Mouse (Mus musculus) midbrain, postnatal 0 days (tissue): ENCODE measurements at regions not wholly inside any gene's neighbourhood (a gene's known extent, or its start where the extent isn't known, plus 50 kb on each side); places are given as distances from the start of the nearest gene placed in this dataset.

ENCODE experiments used
- ATAC-seq: fragments of 200-750 bp; cut with Nextera tagmentation; 2 replicates; pipeline ENCODE4 v1.8.0; 2017; ENCODE audit warnings: moderate number of reproducible peaks, mild to moderate bottlenecking, moderate TSS enrichment, moderate library complexity; ENCODE audit not compliant: low FRiP score
- DNase-seq: peaks from one replicate; pipeline ENCODE4 v3.0.0-alpha.2; 2015; ENCODE audit warnings: low spot score
- H3K27ac ChIP-seq: fragments of 300-500 bp; sonication (generic); 2 replicates; pipeline ENCODE4 v1.5.1; 2014; ENCODE audit warnings: low read depth, mild to moderate bottlenecking, low read length, mixed read lengths
- H3K27me3 ChIP-seq: fragments of 300-500 bp; sonication (generic); 2 replicates; pipeline ENCODE4 v1.6.1; 2014; ENCODE audit warnings: low read length, control low read depth, mixed read lengths; ENCODE audit not compliant: insufficient read depth
- H3K36me3 ChIP-seq: fragments of 300-500 bp; sonication (generic); 2 replicates; pipeline ENCODE4 v1.6.1; 2014; ENCODE audit warnings: low read length, control low read depth, mixed read lengths; ENCODE audit not compliant: insufficient read depth
- H3K4me1 ChIP-seq: fragments of 300-500 bp; sonication (generic); 2 replicates; pipeline ENCODE4 v1.6.1; 2014; ENCODE audit warnings: mild to moderate bottlenecking, control low read depth, antibody characterized with exemption, low read length, mixed read lengths; ENCODE audit not compliant: insufficient read depth
- H3K4me2 ChIP-seq: fragments of 300-500 bp; sonication (generic); 2 replicates; pipeline ENCODE4 v1.6.1; 2014; ENCODE audit warnings: low read depth, mild to moderate bottlenecking, low read length, mixed read lengths; ENCODE audit not compliant: poor library complexity, severe bottlenecking
- H3K4me3 ChIP-seq: fragments of 300-500 bp; sonication (generic); 2 replicates; pipeline ENCODE4 v1.5.1; 2014; ENCODE audit warnings: low read depth, mild to moderate bottlenecking, low read length, moderate library complexity
- H3K9ac ChIP-seq: fragments of 300-500 bp; sonication (generic); replicated peaks from 2 replicates; pipeline ENCODE4 v1.6.1; 2014; ENCODE audit warnings: mild to moderate bottlenecking, low read length, moderate library complexity, mixed read lengths; ENCODE audit not compliant: poor library complexity, severe bottlenecking
- H3K9me3 ChIP-seq: fragments of 300-500 bp; sonication (generic); 2 replicates; pipeline ENCODE4 v1.6.1; 2016; ENCODE audit warnings: low read length, control low read depth
- CTCF ChIP-seq: IDR thresholded peaks from 2 replicates; pipeline ENCODE4 v1.5.1; 2016; ENCODE audit warnings: antibody characterized with exemption, mild to moderate bottlenecking
- WGBS: fragments of 180-500 bp; shearing (Covaris S2); extraction: QIAGEN DNeasy Blood & Tissue Kit; methylation state at CpG from one replicate; pipeline ENCODE4 v1.1.7; 2014; 5-methylcytosine and 5-hydroxymethylcytosine counted together

GRCm38 (mm10) chr17:79798361-79798760, 83.5 kb upstream of the Cyp1b1 start:
- Histone ChIP-seq H3K9ac (no peak overlapping the region), H3K9me3 (no peaks in the 10 kb centered on the region), H3K27ac (no peak overlapping the region), H3K4me2 (no peak overlapping the region), H3K4me1 (no peaks in the 10 kb centered on the region), H3K27me3 (no peaks in the 10 kb centered on the region), H3K36me3 (no peaks in the 10 kb centered on the region), H3K4me3 (no peak overlapping the region)
- ATAC-seq = no peak
- no peak for DNase-seq
- TF ChIP-seq CTCF = no peak
- WGBS = 90% methylated on average over 6 of the region's 6 CpGs

- Histone ChIP-seq H3K27me3 (no peaks in the 10 kb centered on the region), H3K4me3 (no peak overlapping the region), H3K27ac (no peak overlapping the region), H3K36me3 (no peaks in the 10 kb centered on the region), H3K4me2 (no peak overlapping the region), H3K4me1 (no peaks in the 10 kb centered on the region), H3K9ac (no peak overlapping the region), H3K9me3 (no peaks in the 10 kb centered on the region)
- ATAC-seq = no peak
- no peak for TF ChIP-seq CTCF
- 65% methylated on average over 7 of the region's 7 CpGs for WGBS
- DNase-seq = no peak
Measured at GRCm38 (mm10) chr17:79790166-79790565, 75.3 kb upstream of the Cyp1b1 start.

- no peaks in the 10 kb centered on the region for H3K9me3 ChIP-seq
- WGBS = 82% methylated on average over 2 of the region's 2 CpGs
- no peak for DNase-seq
Measured at GRCm38 (mm10) chr17:79787201-79787600, 72.3 kb upstream of the Cyp1b1 start.

GRCm38 (mm10) chr17:79786691-79787090, 71.8 kb upstream of the Cyp1b1 start:
- Histone ChIP-seq H3K9ac (no peak overlapping the region), H3K27ac (no peak overlapping the region), H3K4me3 (no peak overlapping the region), H3K4me2 (no peak overlapping the region), H3K27me3 (no peaks in the 10 kb centered on the region), H3K9me3 (no peaks in the 10 kb centered on the region), H3K4me1 (no peaks in the 10 kb centered on the region), H3K36me3 (no peaks in the 10 kb centered on the region)
- peak; percentile 21 for DNase-seq
- no peak for ATAC-seq
- no peak for TF ChIP-seq CTCF
- 80% methylated on average over 5 of the region's 5 CpGs for WGBS

More at GRCm38 (mm10) chr17:79787201-79787600, 72.3 kb upstream of the Cyp1b1 start:
- Histone ChIP-seq H3K27ac (no peak overlapping the region), H3K9ac (no peak overlapping the region), H3K27me3 (no peaks in the 10 kb centered on the region), H3K4me3 (no peak overlapping the region), H3K4me2 (no peak overlapping the region), H3K4me1 (no peaks in the 10 kb centered on the region), H3K36me3 (no peaks in the 10 kb centered on the region)
- no peak for ATAC-seq
- no peak for TF ChIP-seq CTCF

- DNase-seq (no peak), ATAC-seq (no peak)
- no peak overlapping the region for H3K4me2 ChIP-seq
- no peak overlapping the region for H3K27ac ChIP-seq
- H3K9ac ChIP-seq = no peak overlapping the region
- no peaks in the 10 kb centered on the region for H3K27me3 ChIP-seq
- no peaks in the 10 kb centered on the region for H3K36me3 ChIP-seq
- no peak overlapping the region for H3K4me3 ChIP-seq
- no peaks in the 10 kb centered on the region for H3K4me1 ChIP-seq
- H3K9me3 ChIP-seq = no peaks in the 10 kb centered on the region
- WGBS = 97% methylated on average over 5 of the region's 5 CpGs
- no peak for TF ChIP-seq CTCF
Measured at GRCm38 (mm10) chr17:79786270-79786669, 71.4 kb upstream of the Cyp1b1 start.

GRCm38 (mm10) chr17:79784256-79784870, 69.5 kb upstream of the Cyp1b1 start:
- no peak overlapping the region for H3K4me3 ChIP-seq
- WGBS = 88% methylated on average over 6 of the region's 6 CpGs
- no peak overlapping the region for H3K27ac ChIP-seq
- H3K9ac ChIP-seq = no peak overlapping the region
- H3K4me2 ChIP-seq = no peak overlapping the region
- no peaks in the 10 kb centered on the region for H3K36me3 ChIP-seq
- no peaks in the 10 kb centered on the region for H3K27me3 ChIP-seq
- TF ChIP-seq CTCF = no peak
- DNase-seq (no peak), ATAC-seq (no peak)
- H3K9me3 ChIP-seq = no peaks in the 10 kb centered on the region
- H3K4me1 ChIP-seq = no peaks in the 10 kb centered on the region
